Mouse (Mus musculus): ENCODE measurements around the gene Asic2. TPM values are rescaled to one million over a fixed set of nuclear protein-coding genes. Genes with fewer than 3 reads are reported as not detected.
A peak's percentile ranks its signal among the peaks of the same experiment; 100 is the strongest.
"Not testable (repeated sequence)": the region's sequence is repeated elsewhere in the genome, so short reads cannot be mapped to it uniquely, and the experiment has no call there.

The Asic2 gene
- total and polyA plus RNA-seq, 2 experiments from 2014 or later, result 19.2 to 57.3 TPM

GRCm38 (mm10) chr11:81272677-81273418 lies 695.4 kb downstream of the Asic2 start:
- DNase-seq (ENCODE audit: low spot score), result no peak
- Histone ChIP-seq H3K4me2 (ENCODE audit: low read depth, low read length) (no peak overlapping the region), H3K27ac (no peak overlapping the region), H3K36me3 (ENCODE audit: insufficient read depth, low read length) (no peaks in the 10 kb centered on the region), H3K27me3 (ENCODE audit: insufficient read depth, low read length) (no peaks in the 10 kb centered on the region), H3K4me3 (ENCODE audit: low read length) (no peak overlapping the region), H3K9me3 (ENCODE audit: low read length) (0 out of 2 replicates have a peak, but pooled peaks cover 2% of the 10 kb centered on the region), H3K4me1 (ENCODE audit: insufficient read depth, low read length) (no peaks in the 10 kb centered on the region), H3K9ac (replicated peaks; ENCODE audit: low read length) (no peak overlapping the region)
- WGBS, result 90% methylated on average over 16 of the region's 16 CpGs
- TF ChIP-seq CTCF (IDR thresholded peaks at IDR 0.05; ENCODE audit: low read depth), result no peak
- ATAC-seq, result no peak

- Histone ChIP-seq H3K9ac (replicated peaks; ENCODE audit: low read length) (no peak overlapping the region), H3K27ac (no peak overlapping the region), H3K4me1 (ENCODE audit: insufficient read depth, low read length) (no peaks in the 10 kb centered on the region), H3K9me3 (ENCODE audit: low read length) (0 out of 2 replicates have a peak, but pooled peaks cover 2% of the 10 kb centered on the region), H3K36me3 (ENCODE audit: insufficient read depth, low read length) (no peaks in the 10 kb centered on the region), H3K27me3 (ENCODE audit: insufficient read depth, low read length) (no peaks in the 10 kb centered on the region), H3K4me2 (ENCODE audit: low read depth, low read length) (no peak overlapping the region), H3K4me3 (ENCODE audit: low read length) (no peak overlapping the region)
- no peak for DNase-seq (ENCODE audit: low spot score)
- TF ChIP-seq CTCF (IDR thresholded peaks at IDR 0.05; ENCODE audit: low read depth), result no peak
- no peak for ATAC-seq
- 88% methylated on average over 1 of the region's 1 CpGs for WGBS
These were observed 696.8 kb downstream of the Asic2 start for GRCm38 (mm10) chr11:81271422-81271821.

GRCm38 (mm10) chr11:81270518-81270917 lies 697.7 kb downstream of the Asic2 start:
- WGBS, result 35% methylated on average over 7 of the region's 7 CpGs
- H3K36me3 ChIP-seq (ENCODE audit: insufficient read depth, low read length), result no peaks in the 10 kb centered on the region
- H3K9me3 ChIP-seq (ENCODE audit: low read length), result 0 out of 2 replicates have a peak, but pooled peaks cover 2% of the 10 kb centered on the region
- ATAC-seq (no peak), DNase-seq (ENCODE audit: low spot score) (peak; percentile 64)
- no peak overlapping the region for H3K9ac ChIP-seq (replicated peaks; ENCODE audit: low read length)
- H3K4me3 ChIP-seq (ENCODE audit: low read length), result no peak overlapping the region
- H3K4me1 ChIP-seq (ENCODE audit: insufficient read depth, low read length), result no peaks in the 10 kb centered on the region
- H3K4me2 ChIP-seq (ENCODE audit: low read depth, low read length), result no peak overlapping the region
- no peak overlapping the region for H3K27ac ChIP-seq
- TF ChIP-seq CTCF (IDR thresholded peaks at IDR 0.05; ENCODE audit: low read depth), result no peak
- H3K27me3 ChIP-seq (ENCODE audit: insufficient read depth, low read length), result no peaks in the 10 kb centered on the region

GRCm38 (mm10) chr11:81263757-81264156 lies 704.5 kb downstream of the Asic2 start:
- no peak for ATAC-seq
- H3K27me3 ChIP-seq (ENCODE audit: insufficient read depth, low read length), result no peaks in the 10 kb centered on the region
- TF ChIP-seq CTCF (IDR thresholded peaks at IDR 0.05; ENCODE audit: low read depth), result no peak
- H3K9ac ChIP-seq (replicated peaks; ENCODE audit: low read length), result no peak overlapping the region
- no peaks in the 10 kb centered on the region for H3K4me1 ChIP-seq (ENCODE audit: insufficient read depth, low read length)
- no peak overlapping the region for H3K4me3 ChIP-seq (ENCODE audit: low read length)
- H3K27ac ChIP-seq, result no peak overlapping the region
- DNase-seq (ENCODE audit: low spot score), result no peak
- 75% methylated on average over 2 of the region's 2 CpGs for WGBS
- H3K9me3 ChIP-seq (ENCODE audit: low read length), result 0 out of 2 replicates have a peak, but pooled peaks cover under 1% of the 10 kb centered on the region
- H3K36me3 ChIP-seq (ENCODE audit: insufficient read depth, low read length), result no peaks in the 10 kb centered on the region
- H3K4me2 ChIP-seq (ENCODE audit: low read depth, low read length), result no peak overlapping the region

GRCm38 (mm10) chr11:81263193-81263592 lies 705.1 kb downstream of the Asic2 start:
- ATAC-seq (no peak), DNase-seq (ENCODE audit: low spot score) (no peak)
- Histone ChIP-seq H3K9ac (replicated peaks; ENCODE audit: low read length) (no peak overlapping the region), H3K36me3 (ENCODE audit: insufficient read depth, low read length) (no peaks in the 10 kb centered on the region), H3K4me1 (ENCODE audit: insufficient read depth, low read length) (no peaks in the 10 kb centered on the region), H3K4me2 (ENCODE audit: low read depth, low read length) (no peak overlapping the region), H3K27ac (no peak overlapping the region), H3K27me3 (ENCODE audit: insufficient read depth, low read length) (no peaks in the 10 kb centered on the region), H3K4me3 (ENCODE audit: low read length) (no peak overlapping the region), H3K9me3 (ENCODE audit: low read length) (no peaks in the 10 kb centered on the region)
- no peak for TF ChIP-seq CTCF (IDR thresholded peaks at IDR 0.05; ENCODE audit: low read depth)
- WGBS, result 86% methylated on average over 1 of the region's 1 CpGs

GRCm38 (mm10) chr11:81261259-81261658 lies 707.0 kb downstream of the Asic2 start:
- WGBS, result 74% methylated on average over 3 of the region's 3 CpGs
- Histone ChIP-seq H3K36me3 (ENCODE audit: insufficient read depth, low read length) (no peaks in the 10 kb centered on the region), H3K4me1 (ENCODE audit: insufficient read depth, low read length) (no peaks in the 10 kb centered on the region), H3K27ac (no peak overlapping the region), H3K27me3 (ENCODE audit: insufficient read depth, low read length) (no peaks in the 10 kb centered on the region), H3K9me3 (ENCODE audit: low read length) (no peaks in the 10 kb centered on the region), H3K4me2 (ENCODE audit: low read depth, low read length) (no peak overlapping the region), H3K4me3 (ENCODE audit: low read length) (no peak overlapping the region), H3K9ac (replicated peaks; ENCODE audit: low read length) (no peak overlapping the region)
- no peak for TF ChIP-seq CTCF (IDR thresholded peaks at IDR 0.05; ENCODE audit: low read depth)
- ATAC-seq (no peak), DNase-seq (ENCODE audit: low spot score) (no peak)

- DNase-seq (ENCODE audit: low spot score); H3K9ac ChIP-seq (replicated peaks; ENCODE audit: low read length); H3K4me2 ChIP-seq (ENCODE audit: low read depth, low read length); H3K4me1 ChIP-seq (ENCODE audit: insufficient read depth, low read length); ATAC-seq; H3K27ac ChIP-seq; H3K27me3 ChIP-seq (ENCODE audit: insufficient read depth, low read length); H3K9me3 ChIP-seq (ENCODE audit: low read length); H3K36me3 ChIP-seq (ENCODE audit: insufficient read depth, low read length); H3K4me3 ChIP-seq (ENCODE audit: low read length): not testable (repeated sequence)
- 98% methylated on average over 18 of the region's 18 CpGs for WGBS
These were observed 727.1 kb downstream of the Asic2 start for GRCm38 (mm10) chr11:81241183-81241582.

Data from hindbrain, postnatal 0 days (tissue).